Mouse (Mus musculus) embryonic facial prominence, embryonic 11.5 days (tissue): ENCODE data around the gene Ccdc134. TPM values are rescaled to one million over a fixed set of nuclear protein-coding genes. Genes with fewer than 3 reads are reported as not detected.

Experiments
- ATAC-seq: fragments of 200-750 bp; cut with Nextera tagmentation; replicated peaks from 2 replicates; pipeline ENCODE4 v1.8.0; 2017; ENCODE audit warnings: low read depth; ENCODE audit not compliant: insufficient number of reproducible peaks, low FRiP score, low TSS enrichment
- DNase-seq: peaks from one replicate; pipeline ENCODE4 v3.0.0-alpha.2; 2015; ENCODE audit warnings: low spot score
- H3K27ac ChIP-seq: fragments of 300-500 bp; sonication (generic); replicated peaks from 2 replicates; pipeline ENCODE4 v1.5.1; 2014; ENCODE audit warnings: mild to moderate bottlenecking, low read depth, low read length, control low read depth
- H3K27me3 ChIP-seq: fragments of 300-500 bp; sonication (generic); 2 replicates; pipeline ENCODE4 v1.6.1; 2014; ENCODE audit warnings: mild to moderate bottlenecking, low read length, moderate library complexity, mixed read lengths; ENCODE audit not compliant: control insufficient read depth, insufficient read depth
- H3K36me3 ChIP-seq: fragments of 300-500 bp; sonication (generic); replicated peaks from 2 replicates; pipeline ENCODE4 v1.6.1; 2014; ENCODE audit warnings: low read depth, mild to moderate bottlenecking, low read length, moderate library complexity, mixed read lengths; ENCODE audit not compliant: control insufficient read depth, insufficient read depth
- H3K4me1 ChIP-seq: fragments of 300-500 bp; sonication (generic); 2 replicates; pipeline ENCODE4 v1.6.1; 2014; ENCODE audit warnings: low read length, mixed read lengths; ENCODE audit not compliant: control insufficient read depth, insufficient read depth
- H3K4me2 ChIP-seq: fragments of 300-500 bp; sonication (generic); 2 replicates; pipeline ENCODE4 v1.6.1; 2014; ENCODE audit warnings: low read depth, mild to moderate bottlenecking, control low read depth, low read length, moderate library complexity
- H3K4me3 ChIP-seq: fragments of 300-500 bp; sonication (generic); 2 replicates; pipeline ENCODE4 v1.5.1; 2014; ENCODE audit warnings: low read depth, low read length, control low read depth
- H3K9ac ChIP-seq: fragments of 300-500 bp; sonication (generic); replicated peaks from 2 replicates; pipeline ENCODE4 v1.6.1; 2014; ENCODE audit warnings: mild to moderate bottlenecking, control low read depth, low read length
- H3K9me3 ChIP-seq: fragments of 300-500 bp; sonication (generic); replicated peaks from 2 replicates; pipeline ENCODE4 v1.6.1; 2016; ENCODE audit warnings: mild to moderate bottlenecking, low read length, inconsistent platforms, mixed read lengths; ENCODE audit not compliant: control insufficient read depth
- WGBS: fragments of 180-500 bp; shearing (Covaris S2); extraction: QIAGEN DNeasy Blood & Tissue Kit; methylation state at CpG from one replicate; pipeline ENCODE4 v1.1.7; 2014; 5-methylcytosine and 5-hydroxymethylcytosine counted together
- polyA plus RNA-seq: library from polyadenylated mRNA; unstranded; fragments of >200 nt; fragmentation: Nextera tagmentation; extraction: Ambion mirVana; gene quantifications from 2 replicates; pipeline ENCODE4 v1.2.1, GENCODE M21; 2014

The Ccdc134 gene
- polyA plus RNA-seq, 1 experiment from 2014 or later, result 19.9 TPM

- ATAC-seq, result no peak
- DNase-seq, result no peak
- no peaks in the 10 kb centered on the region; the same call in 1 of the 2 replicates for H3K4me1 ChIP-seq
These were observed 34.4 kb downstream of the Ccdc134 start for GRCm38 (mm10) chr15:82161965-82162600.

GRCm38 (mm10) chr15:82163356-82164060 is 35.8 kb downstream of the Ccdc134 start:
- Histone ChIP-seq H3K27ac (no peak overlapping the region), H3K4me1 (no peaks in the 10 kb centered on the region; the same call in 1 of the 2 replicates)

More at GRCm38 (mm10) chr15:82161965-82162600, 34.4 kb downstream of the Ccdc134 start:
- no peaks in the 10 kb centered on the region for H3K36me3 ChIP-seq
- H3K27ac ChIP-seq, result no peak overlapping the region
- H3K9ac ChIP-seq, result no peak overlapping the region
- H3K4me3 ChIP-seq, result no peak overlapping the region
- whole genome bisulfite sequencing, result 89% methylated on average over 12 of the region's 12 CpGs
- no peaks in the 10 kb centered on the region for H3K9me3 ChIP-seq
- no peak overlapping the region for H3K4me2 ChIP-seq
- no peaks in the 10 kb centered on the region for H3K27me3 ChIP-seq

GRCm38 (mm10) chr15:82164061-82164399 is 36.3 kb downstream of the Ccdc134 start:
- H3K27me3 ChIP-seq, result no peaks in the 10 kb centered on the region
- no peak overlapping the region for H3K4me3 ChIP-seq
- 62% methylated on average over 4 of the region's 4 CpGs for WGBS
- H3K4me2 ChIP-seq, result no peak overlapping the region
- no peaks in the 10 kb centered on the region; the same call in 1 of the 2 replicates for H3K4me1 ChIP-seq
- ATAC-seq (no peak), DNase-seq (no peak)
- no peaks in the 10 kb centered on the region for H3K9me3 ChIP-seq
- H3K27ac ChIP-seq, result no peak overlapping the region
- H3K9ac ChIP-seq, result no peak overlapping the region
- H3K36me3 ChIP-seq, result no peaks in the 10 kb centered on the region; the same call in 1 of the 2 replicates

More at GRCm38 (mm10) chr15:82163356-82164060, 35.8 kb downstream of the Ccdc134 start:
- H3K4me2 ChIP-seq, result no peak overlapping the region
- no peaks in the 10 kb centered on the region for H3K27me3 ChIP-seq
- no peaks in the 10 kb centered on the region for H3K36me3 ChIP-seq
- 88% methylated on average over 10 of the region's 10 CpGs for WGBS
- H3K9ac ChIP-seq, result no peak overlapping the region
- ATAC-seq (no peak), DNase-seq (no peak)
- H3K9me3 ChIP-seq, result no peaks in the 10 kb centered on the region
- H3K4me3 ChIP-seq, result no peak overlapping the region

- no peaks in the 10 kb centered on the region; the same call in 1 of the 2 replicates for H3K4me1 ChIP-seq
These were observed 36.8 kb downstream of the Ccdc134 start for GRCm38 (mm10) chr15:82164496-82164895.

GRCm38 (mm10) chr15:82165332-82166239 is 37.9 kb downstream of the Ccdc134 start:
- Histone ChIP-seq H3K4me3 (no peak overlapping the region), H3K36me3 (peaks cover 3% of the 10 kb centered on the region), H3K4me2 (no peak overlapping the region), H3K9ac (no peak overlapping the region), H3K9me3 (no peaks in the 10 kb centered on the region), H3K27me3 (no peaks in the 10 kb centered on the region), H3K4me1 (no peaks in the 10 kb centered on the region; the same call in 1 of the 2 replicates), H3K27ac (no peak overlapping the region)
- ATAC-seq, result no peak
- peak; percentile 73 for DNase-seq
- WGBS, result 60% methylated on average over 8 of the region's 8 CpGs

More at GRCm38 (mm10) chr15:82164496-82164895, 36.8 kb downstream of the Ccdc134 start:
- Histone ChIP-seq H3K36me3 (no peaks in the 10 kb centered on the region; the same call in 1 of the 2 replicates), H3K27ac (no peak overlapping the region), H3K4me3 (no peak overlapping the region), H3K9me3 (no peaks in the 10 kb centered on the region), H3K9ac (no peak overlapping the region), H3K27me3 (no peaks in the 10 kb centered on the region), H3K4me2 (no peak overlapping the region)
- ATAC-seq (no peak), DNase-seq (no peak)
- 86% methylated on average over 7 of the region's 7 CpGs for WGBS

- WGBS, result 67% methylated on average over 22 of the region's 22 CpGs
- Histone ChIP-seq H3K4me2 (no peak overlapping the region), H3K27ac (peak overlapping the region; percentile 52), H3K36me3 (peaks cover 9% of the 10 kb centered on the region), H3K27me3 (no peaks in the 10 kb centered on the region), H3K4me3 (no peak overlapping the region), H3K9me3 (no peaks in the 10 kb centered on the region), H3K4me1 (no peaks in the 10 kb centered on the region; the same call in 1 of the 2 replicates), H3K9ac (no peak overlapping the region; the same call in 1 of the 2 replicates)
- no peak for ATAC-seq
- no peak for DNase-seq
These were observed 38.7 kb downstream of the Ccdc134 start for GRCm38 (mm10) chr15:82166240-82167100.
